ENCODE assay signal across 8 mouse cellular contexts in the genomic region with DNA sequence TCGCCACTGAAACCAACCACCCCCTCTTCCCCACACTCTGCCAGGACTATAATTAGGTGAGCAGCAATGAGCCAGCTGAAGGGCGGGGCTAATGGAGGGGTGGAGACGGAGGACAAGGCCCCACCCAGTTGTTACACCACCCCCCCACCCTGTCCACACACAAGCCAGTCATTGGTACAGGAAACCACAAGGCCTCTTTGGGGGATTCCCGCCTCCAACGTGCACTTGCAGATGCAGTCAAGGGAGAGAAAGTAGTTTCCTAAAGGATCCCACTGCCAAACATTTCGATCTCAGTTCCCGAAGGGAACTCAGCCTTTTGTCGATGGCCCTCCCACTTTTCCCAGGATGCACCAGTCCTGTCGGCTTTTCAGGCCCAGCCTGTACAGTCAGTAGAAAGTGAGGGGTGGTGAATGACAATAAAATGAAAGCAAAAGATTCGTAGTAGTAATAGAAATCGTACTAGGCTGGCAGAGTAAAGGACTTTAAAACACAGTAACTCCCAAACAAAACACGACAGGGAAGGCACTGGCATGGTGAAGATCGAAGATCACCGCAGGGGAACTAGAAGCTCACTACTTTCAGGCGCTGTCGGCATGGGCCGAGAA. TPM values are rescaled to one million over a fixed set of nuclear protein-coding genes. Genes with fewer than 3 reads are reported as not detected.
DNase-seq lines count a peak whose midpoint lies in the region; ATAC-seq lines count a peak whose summit lies in the region.

No protein-coding gene starts in this region.

- H3K27me3 ChIP-seq in neural tube, embryonic 13.5 days: no peaks in the 10 kb centered on the region

- ATAC-seq in activated CD4-positive, CD25-positive, alpha-beta regulatory T cell, adult 4 months: peak; percentile 47
- no peak for ATAC-seq in neural tube, embryonic 13.5 days (ENCODE audit: low read depth)

- peak overlapping the region; percentile 98 for H3K4me2 ChIP-seq in neural tube, embryonic 13.5 days

- peak overlapping the region; percentile 93 for H3K27ac ChIP-seq in neural tube, embryonic 13.5 days (replicated peaks)

- peak; percentile 92 to 94 for DNase-seq in B cell, adult 2 months
- peak; percentile 69 for DNase-seq in embryo, embryonic 9.5 days (ENCODE audit: extremely low spot score)
- DNase-seq in heart, adult 8-10 months (ENCODE audit: low spot score): peak; percentile 85
- DNase-seq in kidney, adult 8-10 months: peak; percentile 84 to 88
- peak; percentile 88 for DNase-seq in lung, adult 18-20 months
- DNase-seq in thymus, postnatal 10 days (ENCODE audit: low spot score in 2 of 2): peak; percentile 50 to 56

- under 1% methylated on average over 17 of the region's 17 CpGs for WGBS in neural tube, embryonic 13.5 days

- peaks cover 48% of the 10 kb centered on the region for H3K4me1 ChIP-seq in neural tube, embryonic 13.5 days (replicated peaks)

- peak overlapping the region; percentile 92 for H3K4me3 ChIP-seq in neural tube, embryonic 13.5 days

- H3K9me3 ChIP-seq in neural tube, embryonic 13.5 days: no peaks in the 10 kb centered on the region

- peak overlapping the region; percentile 91 for H3K9ac ChIP-seq in neural tube, embryonic 13.5 days

- H3K36me3 ChIP-seq in neural tube, embryonic 13.5 days: peaks cover 45% of the 10 kb centered on the region

RNA-seq across cellular contexts. Expression of a gene that starts 2.0 kb away (rescaled TPM):
- polyA plus RNA-seq in activated CD4-positive, CD25-positive, alpha-beta regulatory T cell, adult 4 months (2017; shearing (Covaris generic)): 1,000 to 10,000 TPM; 1,092 to 1,351 TPM
- 100 to 1,000 TPM; 410 to 451 (median 437) TPM for total RNA-seq in heart, adult 8-10 months (2022)
- polyA plus RNA-seq in neural tube, embryonic 13.5 days (2015; fragmentation: Nextera tagmentation; extraction: Ambion mirVana): 1,157 and 1,178 TPM in 2 replicates

RNA-seq across cellular contexts. Expression of a gene that starts 6.1 kb away (rescaled TPM):
- polyA plus RNA-seq in activated CD4-positive, CD25-positive, alpha-beta regulatory T cell, adult 4 months (2017; shearing (Covaris generic)): 100 to 1,000 TPM in 1 of 2 experiments, 10 to 100 TPM in 1; 90.7 to 106 TPM
- total RNA-seq in heart, adult 8-10 months (2022): 10 to 100 TPM; 23.2 to 32.1 (median 27.7) TPM
- polyA plus RNA-seq in neural tube, embryonic 13.5 days (2015; fragmentation: Nextera tagmentation; extraction: Ambion mirVana): 60.4 and 76.5 TPM in 2 replicates

RNA-seq across cellular contexts. Expression of a gene that starts 15.8 kb away (rescaled TPM):
- not detected for polyA plus RNA-seq in activated CD4-positive, CD25-positive, alpha-beta regulatory T cell, adult 4 months (2017; shearing (Covaris generic))
- 10 to 100 TPM; 13.8 to 32.7 (median 24.3) TPM for total RNA-seq in heart, adult 8-10 months (2022)
- polyA plus RNA-seq in neural tube, embryonic 13.5 days (2015; fragmentation: Nextera tagmentation; extraction: Ambion mirVana): 4.7 and 5.0 TPM in 2 replicates

RNA-seq across cellular contexts. Expression of a gene that starts 18.9 kb away (rescaled TPM):
- 1 to 10 TPM; 7.9 to 8.0 TPM for polyA plus RNA-seq in activated CD4-positive, CD25-positive, alpha-beta regulatory T cell, adult 4 months (2017; shearing (Covaris generic))
- total RNA-seq in heart, adult 8-10 months (2022): 10 to 100 TPM; 38.0 to 50.9 (median 43.4) TPM
- 13.8 and 20.5 TPM in 2 replicates for polyA plus RNA-seq in neural tube, embryonic 13.5 days (2015; fragmentation: Nextera tagmentation; extraction: Ambion mirVana)

RNA-seq across cellular contexts. Expression of a gene that starts 19.0 kb away (rescaled TPM):
- polyA plus RNA-seq in activated CD4-positive, CD25-positive, alpha-beta regulatory T cell, adult 4 months (2017; shearing (Covaris generic)): 1 to 10 TPM; 1.1 to 1.2 TPM
- total RNA-seq in heart, adult 8-10 months (2022): under 1 TPM; 0.43 to 0.81 (median 0.60) TPM
- polyA plus RNA-seq in neural tube, embryonic 13.5 days (2015; fragmentation: Nextera tagmentation; extraction: Ambion mirVana): 10.9 and 11.7 TPM in 2 replicates
